Mouse (Mus musculus) embryonic facial prominence, embryonic 11.5 days (tissue): ENCODE results near the gene Wdr73. TPM values are rescaled to one million over a fixed set of nuclear protein-coding genes. Genes with fewer than 3 reads are reported as not detected.

Experiments
- ATAC-seq: fragments of 200-750 bp; cut with Nextera tagmentation; replicated peaks from 2 replicates; pipeline ENCODE4 v1.8.0; 2017; ENCODE audit warnings: low read depth; ENCODE audit not compliant: insufficient number of reproducible peaks, low FRiP score, low TSS enrichment
- DNase-seq: peaks from one replicate; pipeline ENCODE4 v3.0.0-alpha.2; 2015; ENCODE audit warnings: low spot score
- H3K27ac ChIP-seq: fragments of 300-500 bp; sonication (generic); replicated peaks from 2 replicates; pipeline ENCODE4 v1.5.1; 2014; ENCODE audit warnings: mild to moderate bottlenecking, low read depth, low read length, control low read depth
- H3K27me3 ChIP-seq: fragments of 300-500 bp; sonication (generic); 2 replicates; pipeline ENCODE4 v1.6.1; 2014; ENCODE audit warnings: mild to moderate bottlenecking, low read length, moderate library complexity, mixed read lengths; ENCODE audit not compliant: control insufficient read depth, insufficient read depth
- H3K36me3 ChIP-seq: fragments of 300-500 bp; sonication (generic); replicated peaks from 2 replicates; pipeline ENCODE4 v1.6.1; 2014; ENCODE audit warnings: low read depth, mild to moderate bottlenecking, low read length, moderate library complexity, mixed read lengths; ENCODE audit not compliant: control insufficient read depth, insufficient read depth
- H3K4me1 ChIP-seq: fragments of 300-500 bp; sonication (generic); 2 replicates; pipeline ENCODE4 v1.6.1; 2014; ENCODE audit warnings: low read length, mixed read lengths; ENCODE audit not compliant: control insufficient read depth, insufficient read depth
- H3K4me2 ChIP-seq: fragments of 300-500 bp; sonication (generic); 2 replicates; pipeline ENCODE4 v1.6.1; 2014; ENCODE audit warnings: low read depth, mild to moderate bottlenecking, control low read depth, low read length, moderate library complexity
- H3K4me3 ChIP-seq: fragments of 300-500 bp; sonication (generic); 2 replicates; pipeline ENCODE4 v1.5.1; 2014; ENCODE audit warnings: low read depth, low read length, control low read depth
- H3K9ac ChIP-seq: fragments of 300-500 bp; sonication (generic); replicated peaks from 2 replicates; pipeline ENCODE4 v1.6.1; 2014; ENCODE audit warnings: mild to moderate bottlenecking, control low read depth, low read length
- H3K9me3 ChIP-seq: fragments of 300-500 bp; sonication (generic); replicated peaks from 2 replicates; pipeline ENCODE4 v1.6.1; 2016; ENCODE audit warnings: mild to moderate bottlenecking, low read length, inconsistent platforms, mixed read lengths; ENCODE audit not compliant: control insufficient read depth
- WGBS: fragments of 180-500 bp; shearing (Covaris S2); extraction: QIAGEN DNeasy Blood & Tissue Kit; methylation state at CpG from one replicate; pipeline ENCODE4 v1.1.7; 2014; 5-methylcytosine and 5-hydroxymethylcytosine counted together
- polyA plus RNA-seq: library from polyadenylated mRNA; unstranded; fragments of >200 nt; fragmentation: Nextera tagmentation; extraction: Ambion mirVana; gene quantifications from 2 replicates; pipeline ENCODE4 v1.2.1, GENCODE M21; 2014

The Wdr73 gene
- polyA plus RNA-seq, 1 experiment from 2014 or later: 33.0 TPM

GRCm38 (mm10) chr7:80860729-80861274, 40.3 kb downstream of the Wdr73 start, which contains the start of gene Zscan2:
Gene Zscan2, plus strand, starts transcription at chr7:80860920.
- H3K9ac ChIP-seq: peak within 1 kb of the TSS; percentile 92
- H3K27ac ChIP-seq: peak within 1 kb of the TSS; percentile 57
- no peaks in the 10 kb centered on the region for H3K27me3 ChIP-seq
- H3K9me3 ChIP-seq: no peaks in the 10 kb centered on the region
- DNase-seq (peak; percentile 97), ATAC-seq (peak; percentile 98)
- H3K4me3 ChIP-seq: peak within 1 kb of the TSS; percentile 78
- no peaks in the 10 kb centered on the region; the same call in none of the 2 replicates for H3K36me3 ChIP-seq
- WGBS: under 1% methylated on average over 40 of the region's 40 CpGs
- no peaks in the 10 kb centered on the region; the same call in none of the 2 replicates for H3K4me1 ChIP-seq
- peak within 1 kb of the TSS; percentile 78 for H3K4me2 ChIP-seq

GRCm38 (mm10) chr7:80860227-80860626, 40.8 kb downstream of the Wdr73 start:
- peak; percentile 87 for DNase-seq
- no peak overlapping the region for H3K27ac ChIP-seq
- H3K4me2 ChIP-seq: peak overlapping the region; percentile 78
- 1% methylated on average over 13 of the region's 13 CpGs for WGBS
- peak overlapping the region; percentile 78 for H3K4me3 ChIP-seq
- H3K9me3 ChIP-seq: no peaks in the 10 kb centered on the region
- H3K9ac ChIP-seq: peak overlapping the region; percentile 52
- no peaks in the 10 kb centered on the region; the same call in 1 of the 2 replicates for H3K36me3 ChIP-seq
- peak; percentile 54; the same call in 1 of the 2 replicates for ATAC-seq
- H3K4me1 ChIP-seq: no peaks in the 10 kb centered on the region; the same call in none of the 2 replicates
- no peaks in the 10 kb centered on the region for H3K27me3 ChIP-seq

- DNase-seq (peak; percentile 84), ATAC-seq (no peak)
- Histone ChIP-seq H3K4me1 (no peaks in the 10 kb centered on the region), H3K4me2 (no peak overlapping the region), H3K4me3 (no peak overlapping the region), H3K9ac (no peak overlapping the region), H3K36me3 (no peaks in the 10 kb centered on the region), H3K27me3 (no peaks in the 10 kb centered on the region), H3K9me3 (no peaks in the 10 kb centered on the region), H3K27ac (no peak overlapping the region)
- WGBS: 31% methylated on average over 6 of the region's 6 CpGs
Measured at GRCm38 (mm10) chr7:80857181-80857580, 43.9 kb downstream of the Wdr73 start.

GRCm38 (mm10) chr7:80855316-80855715, 45.8 kb downstream of the Wdr73 start:
- Histone ChIP-seq H3K4me3 (no peak overlapping the region), H3K4me2 (no peak overlapping the region), H3K4me1 (no peaks in the 10 kb centered on the region), H3K9me3 (no peaks in the 10 kb centered on the region), H3K9ac (no peak overlapping the region), H3K27ac (no peak overlapping the region), H3K36me3 (no peaks in the 10 kb centered on the region), H3K27me3 (no peaks in the 10 kb centered on the region)
- ATAC-seq: no peak
- no peak for DNase-seq

GRCm38 (mm10) chr7:80853218-80853617, 47.9 kb downstream of the Wdr73 start:
- no peak for ATAC-seq
- WGBS: 90% methylated on average over 3 of the region's 3 CpGs
- no peak for DNase-seq

GRCm38 (mm10) chr7:80850520-80850919, 50.5 kb downstream of the Wdr73 start:
- H3K4me3 ChIP-seq: no peak overlapping the region
- ATAC-seq: no peak
- no peaks in the 10 kb centered on the region for H3K9me3 ChIP-seq
- H3K4me1 ChIP-seq: no peaks in the 10 kb centered on the region
- no peak overlapping the region for H3K27ac ChIP-seq
- no peak for DNase-seq
- H3K9ac ChIP-seq: no peak overlapping the region
- no peaks in the 10 kb centered on the region for H3K36me3 ChIP-seq
- no peak overlapping the region for H3K4me2 ChIP-seq
- WGBS: 82% methylated on average over 5 of the region's 5 CpGs
- H3K27me3 ChIP-seq: no peaks in the 10 kb centered on the region

More at GRCm38 (mm10) chr7:80853218-80853617, 47.9 kb downstream of the Wdr73 start:
- Histone ChIP-seq H3K4me3 (no peak overlapping the region), H3K9me3 (no peaks in the 10 kb centered on the region), H3K36me3 (no peaks in the 10 kb centered on the region), H3K9ac (no peak overlapping the region), H3K4me2 (no peak overlapping the region), H3K27ac (no peak overlapping the region), H3K27me3 (no peaks in the 10 kb centered on the region), H3K4me1 (no peaks in the 10 kb centered on the region)

- H3K27me3 ChIP-seq: no peaks in the 10 kb centered on the region
- ATAC-seq: no peak
- H3K4me2 ChIP-seq: no peak overlapping the region
- H3K4me3 ChIP-seq: no peak overlapping the region
- H3K9me3 ChIP-seq: no peaks in the 10 kb centered on the region
- no peak overlapping the region for H3K27ac ChIP-seq
- no peaks in the 10 kb centered on the region for H3K36me3 ChIP-seq
- no peaks in the 10 kb centered on the region for H3K4me1 ChIP-seq
- DNase-seq: peak; percentile 76
- WGBS: 25% methylated on average over 4 of the region's 4 CpGs
- H3K9ac ChIP-seq: no peak overlapping the region
Measured at GRCm38 (mm10) chr7:80849710-80850109, 51.4 kb downstream of the Wdr73 start.

- Histone ChIP-seq H3K4me1 (no peaks in the 10 kb centered on the region), H3K27ac (no peak overlapping the region), H3K36me3 (no peaks in the 10 kb centered on the region), H3K27me3 (no peaks in the 10 kb centered on the region), H3K9me3 (no peaks in the 10 kb centered on the region), H3K9ac (no peak overlapping the region), H3K4me2 (no peak overlapping the region), H3K4me3 (no peak overlapping the region)
- no peak for ATAC-seq
- DNase-seq: no peak
- 86% methylated on average over 2 of the region's 2 CpGs for WGBS
Measured at GRCm38 (mm10) chr7:80849267-80849666, 51.8 kb downstream of the Wdr73 start.
